Mouse (Mus musculus) cerebellum, postnatal 10 days (tissue): ENCODE results near the gene Olfr1026.

ENCODE experiments used
- DNase-seq, 2 experiments: peaks; one replicate each; pipeline ENCODE4 v3.0.0; 2021; ENCODE audit warnings: mixed read lengths in 2 of 2

Olfr1026 gene

DNA sequence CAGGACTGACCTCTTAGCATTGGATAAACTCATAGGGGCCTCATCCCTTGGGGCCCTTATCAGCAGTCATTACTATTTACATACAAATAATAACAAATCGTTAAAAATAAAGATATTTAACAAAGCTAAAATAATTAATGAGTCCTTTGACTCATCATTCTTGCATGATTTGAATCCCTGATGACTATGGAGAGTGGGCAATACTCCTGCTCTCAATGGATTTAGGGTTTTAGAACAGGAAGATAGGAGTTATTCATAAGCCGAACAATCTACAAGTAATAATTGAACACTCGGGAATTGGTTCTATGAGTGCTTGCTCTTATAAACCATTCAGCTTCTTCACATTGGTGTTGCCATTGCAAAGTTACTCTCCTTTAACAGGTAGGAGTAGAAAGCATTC, at the start of gene Olfr1026:
Gene Olfr1026, plus strand, starts transcription at position 301 of the 400 bp plus-strand sequence.
- DNase-seq = no peak

DNA sequence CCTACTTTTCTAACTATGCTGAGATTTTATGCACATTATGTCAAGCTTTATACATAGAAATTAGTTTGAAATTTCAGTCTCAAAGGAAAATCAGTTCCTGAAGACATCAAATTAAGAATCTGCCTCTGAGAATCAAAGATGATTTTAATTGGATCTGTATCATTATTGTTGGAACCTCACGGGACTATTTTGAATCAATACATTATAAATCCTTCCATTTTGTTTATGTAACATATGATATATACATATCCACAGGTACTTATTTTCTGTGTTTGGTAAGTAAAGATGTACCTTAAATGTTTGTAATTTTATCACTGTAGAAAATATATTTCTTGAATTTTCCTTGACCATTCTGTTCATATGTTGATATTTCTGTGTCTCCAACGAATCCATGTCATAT, 36.0 kb upstream of the Olfr1026 start, which contains the start of gene Olfr1023:
Gene Olfr1023, plus strand, starts transcription at position 301 of the 400 bp plus-strand sequence.
- no peak for DNase-seq

DNA sequence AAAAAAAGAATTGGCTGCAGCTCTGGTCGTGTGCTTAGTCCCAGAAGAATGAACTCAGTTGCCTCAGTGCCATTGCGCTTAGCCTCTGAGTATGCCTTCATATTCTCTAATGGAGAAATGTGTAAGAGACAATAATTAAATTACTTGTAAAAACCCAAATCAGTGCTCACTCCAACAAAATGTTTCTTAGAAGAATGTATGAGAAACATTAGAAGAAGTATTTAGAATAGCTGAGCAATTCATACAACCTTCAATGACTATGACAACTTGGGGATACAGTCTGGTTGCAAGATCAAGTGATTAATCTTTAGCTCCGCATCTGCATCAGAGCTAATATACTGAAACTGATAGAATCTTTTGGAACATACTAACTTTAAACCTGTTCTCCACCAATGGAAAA, 16.4 kb upstream of the Olfr1026 start, which contains the start of gene Olfr1024:
Gene Olfr1024, minus strand, starts transcription at position 101 of the 400 bp plus-strand sequence.
- no peak for DNase-seq

DNA sequence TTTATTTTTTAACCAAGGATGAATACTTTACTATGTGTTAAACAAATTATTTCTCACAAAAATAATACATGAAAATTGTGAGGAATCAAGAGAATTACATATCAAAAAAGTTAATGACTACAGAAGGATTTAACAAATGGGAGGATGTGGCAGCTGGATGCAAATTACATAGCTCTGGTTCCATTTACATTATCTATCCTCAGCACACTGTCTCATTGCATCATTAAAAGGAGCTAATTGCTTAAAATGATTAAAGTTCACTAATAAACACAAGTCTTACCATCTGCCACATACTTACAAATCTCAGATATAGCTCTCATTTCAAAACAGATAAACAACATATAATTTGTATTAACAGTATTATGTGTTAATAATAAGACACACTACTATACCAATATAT, 8.2 kb upstream of the Olfr1026 start:
- DNase-seq = no peak

DNA sequence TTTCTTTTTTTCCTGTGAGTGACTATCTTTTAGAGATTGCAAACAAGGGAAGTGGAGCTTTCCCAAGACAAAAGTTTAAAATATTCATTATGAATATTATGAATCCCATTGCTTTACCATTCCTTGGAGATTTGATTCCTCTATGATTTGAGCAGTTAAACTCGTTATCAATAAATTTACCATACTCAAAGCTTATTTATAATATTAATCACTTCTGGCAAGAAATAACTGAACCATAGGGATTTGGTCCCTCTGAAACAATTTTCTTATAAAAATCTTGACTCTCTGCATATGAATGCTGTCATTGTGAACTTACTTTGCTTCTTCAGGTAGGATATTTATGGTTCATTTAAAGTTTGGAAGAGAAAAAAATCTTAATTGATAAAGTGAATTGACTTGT, 6.5 kb upstream of the Olfr1026 start, which contains the start of gene Olfr1025-ps1:
Gene Olfr1025-ps1, plus strand, starts transcription at position 301 of the 400 bp plus-strand sequence.
- no peak for DNase-seq

DNA sequence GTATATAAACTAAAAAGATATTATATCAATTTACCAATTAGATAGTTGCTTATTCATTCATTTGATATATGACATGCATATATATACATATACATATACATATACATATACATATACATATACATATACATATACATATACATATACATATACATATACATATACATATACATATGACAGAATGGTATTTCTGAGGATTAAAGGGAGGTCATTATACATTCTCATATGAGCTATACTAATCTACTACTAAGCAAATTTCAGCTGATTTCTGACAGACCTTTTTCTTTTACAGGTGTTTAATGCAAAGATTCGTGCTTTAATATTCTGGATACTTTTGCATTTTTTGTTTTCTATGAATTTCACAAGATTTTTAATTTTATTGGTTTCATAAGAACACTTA, 28.8 kb downstream of the Olfr1026 start, which contains the start of gene Olfr1028:
Gene Olfr1028, plus strand, starts transcription at position 301 of the 400 bp plus-strand sequence.
- no peak for DNase-seq

DNA sequence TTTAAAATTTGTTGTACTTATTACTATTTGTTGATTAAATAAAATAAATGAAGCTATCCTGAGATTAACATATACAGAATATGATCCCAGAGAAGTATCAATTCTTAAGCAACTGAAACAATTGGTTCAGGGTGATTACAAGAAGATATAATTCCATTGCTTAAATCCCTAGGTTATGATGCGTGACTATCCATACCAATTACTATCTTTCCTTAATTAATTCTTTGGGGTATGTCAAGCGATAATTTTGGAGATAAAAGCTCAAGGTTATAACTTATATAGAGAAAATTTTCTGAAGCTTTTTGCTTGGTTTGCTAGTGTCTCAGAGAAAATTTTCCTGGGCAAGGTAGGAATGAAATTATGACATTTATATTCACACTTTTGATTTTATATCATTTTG, 52.2 kb downstream of the Olfr1026 start, which contains the start of gene Olfr1029:
Gene Olfr1029, plus strand, starts transcription at position 301 of the 400 bp plus-strand sequence.
- DNase-seq = no peak
